Mouse (Mus musculus) G1E (cell line): Measurements from ENCODE around the gene Rnf126.

ENCODE experiments used
- CTCF ChIP-seq: IDR thresholded peaks from 2 replicates; pipeline ENCODE4 v1.5.1; 2012; ENCODE audit warnings: low read depth, low read length, inconsistent platforms, mixed read lengths
- GATA1 ChIP-seq: IDR thresholded peaks from 2 replicates; pipeline ENCODE4 v1.6.1; 2012; ENCODE audit warnings: borderline replicate concordance, low read length, inconsistent platforms, mixed read lengths
- POLR2AphosphoS5 ChIP-seq: IDR thresholded peaks from 2 replicates; pipeline ENCODE4 v1.6.1; 2012; ENCODE audit warnings: low read depth, low read length, inconsistent platforms; ENCODE audit not compliant: insufficient replicate concordance
- TAL1 ChIP-seq: conservative IDR thresholded peaks from 2 replicates; pipeline ENCODE4 v1.6.1; 2012; ENCODE audit warnings: low read depth, low read length, inconsistent platforms, mixed read lengths

GRCm38 (mm10) chr10:79765228-79765745, 1.5 kb downstream of the Rnf126 start:
- no peak for TF ChIP-seq CTCF
- TF ChIP-seq POLR2AphosphoS5 = no peak
- TF ChIP-seq GATA1 = no peak
- no peak for TF ChIP-seq TAL1
